Mouse (Mus musculus) ES-E14 (cell line): Measurements from ENCODE around the gene Ephb4. TPM values are rescaled to one million over a fixed set of nuclear protein-coding genes. Genes with fewer than 3 reads are reported as not detected.

Experiments
- DNase-seq: peaks from one replicate; pipeline ENCODE4 v3.0.0-alpha.2; 2013; ENCODE audit warnings: low read depth, low spot score
- H3K27ac ChIP-seq: 2 replicates; pipeline ENCODE4 v1.5.1; 2012; ENCODE audit warnings: low read depth, mild to moderate bottlenecking, low read length, moderate library complexity, mixed read lengths; ENCODE audit not compliant: poor library complexity, insufficient read depth, severe bottlenecking
- H3K36me3 ChIP-seq: 2 replicates; pipeline ENCODE4 v1.6.1; 2012; ENCODE audit warnings: mild to moderate bottlenecking, low read length, moderate library complexity, mixed read lengths; ENCODE audit not compliant: control insufficient read depth, poor library complexity, insufficient read depth, severe bottlenecking
- H3K4me1 ChIP-seq, 2 experiments: fragments of 150-350 bp in 1 of 2; sonication (generic) in 1 of 2; 2 replicates each; pipeline ENCODE4 v1.6.1; 2012; ENCODE audit warnings: low read length in 2 of 2, mild to moderate bottlenecking in 1 of 2, mixed read lengths in 1 of 2; ENCODE audit not compliant: control insufficient read depth in 2 of 2, insufficient read depth in 2 of 2, poor library complexity in 1 of 2
- H3K4me3 ChIP-seq, 2 experiments: fragments of 150-350 bp in 1 of 2; sonication (generic) in 1 of 2; 2 replicates each; pipeline ENCODE4 v1.5.1; 2012; ENCODE audit warnings: low read length in 2 of 2, low read depth in 1 of 2, mild to moderate bottlenecking in 1 of 2, mixed read lengths in 1 of 2; ENCODE audit not compliant: insufficient read depth in 1 of 2, poor library complexity in 1 of 2, severe bottlenecking in 1 of 2
- H3K9ac ChIP-seq: 2 replicates; pipeline ENCODE4 v1.6.1; 2012; ENCODE audit warnings: low read depth, mild to moderate bottlenecking, low read length, mixed read lengths; ENCODE audit not compliant: poor library complexity, insufficient read depth, severe bottlenecking
- H3K9me3 ChIP-seq: fragments of 150-350 bp; sonication (generic); 2 replicates; pipeline ENCODE4 v1.6.1; 2012; ENCODE audit warnings: low read depth, mild to moderate bottlenecking, low read length; ENCODE audit not compliant: control insufficient read depth, insufficient read depth
- CHD2 ChIP-seq: IDR thresholded peaks from 2 replicates; pipeline ENCODE4 v1.6.1; 2014; ENCODE audit warnings: mild to moderate bottlenecking, low read depth, low read length, inconsistent platforms
- HCFC1 ChIP-seq: IDR thresholded peaks from 2 replicates; pipeline ENCODE4 v1.6.1; 2012; ENCODE audit warnings: low read length, inconsistent platforms, borderline replicate concordance; ENCODE audit not compliant: insufficient read depth
- MAFK ChIP-seq: IDR thresholded peaks from 2 replicates; pipeline ENCODE4 v1.6.1; 2014; ENCODE audit warnings: mild to moderate bottlenecking, low read depth, low read length, inconsistent platforms; ENCODE audit not compliant: insufficient read depth
- ZC3H11A ChIP-seq: IDR thresholded peaks from 2 replicates; pipeline ENCODE4 v1.6.1; 2012; ENCODE audit warnings: low read depth, mild to moderate bottlenecking, inconsistent platforms, low read length, borderline replicate concordance
- ZNF384 ChIP-seq: IDR thresholded peaks from 2 replicates; pipeline ENCODE4 v1.6.1; 2012; ENCODE audit warnings: low read depth, low read length, inconsistent platforms
- in situ Hi-C, 2 experiments: fragments of 600-800 bp; cut with MboI; formaldehyde crosslinking; loops; one replicate each; pipeline ENCODE4 v1.15.1; 2025; ENCODE audit warnings: low sequenced_read_pairs in 2 of 2, inconsistent platforms in 1 of 2; ENCODE audit not compliant: unreplicated experiment in 2 of 2
- total RNA-seq: library from RNA; depleted of rRNA; stranded (reverse); fragments of 300-350 nt; gene quantifications from 2 replicates; pipeline ENCODE4 v1.2.3, GENCODE M21; 2012

The Ephb4 gene
- total RNA-seq, 1 experiment: 34.3 TPM

- Histone ChIP-seq H3K27ac (peak overlapping the region; percentile 20; the same call in 1 of the 2 replicates), H3K9ac (peak overlapping the region; percentile 63)
- TF ChIP-seq ZNF384: no peak
- TF ChIP-seq HCFC1: no peak
- TF ChIP-seq MAFK: no peak
- no peak for TF ChIP-seq ZC3H11A
- TF ChIP-seq CHD2: no peak
Observed at GRCm38 (mm10) chr5:137304816-137305215, 45.1 kb upstream of the Ephb4 start.

GRCm38 (mm10) chr5:137305822-137306221 is 44.1 kb upstream of the Ephb4 start:
- in situ Hi-C loops: no loop called here
- DNase-seq: no peak
- Histone ChIP-seq H3K4me3 (peak overlapping the region; percentile 60 to 84), H3K9me3 (no peaks in the 10 kb centered on the region), H3K27ac (peak overlapping the region; percentile 63), H3K36me3 (peaks cover 51% of the 10 kb centered on the region), H3K9ac (peak overlapping the region; percentile 63; the same call in 1 of the 2 replicates), H3K4me1 (peaks cover 6 to 13% of the 10 kb centered on the region in 2 experiments; a peak in 2 of 4 replicates)
- TF ChIP-seq ZNF384 (no peak), ZC3H11A (no peak), HCFC1 (no peak), MAFK (peak; percentile 90), CHD2 (no peak)

More at GRCm38 (mm10) chr5:137304816-137305215, 45.1 kb upstream of the Ephb4 start:
- Histone ChIP-seq H3K4me1 (peaks cover 6 to 13% of the 10 kb centered on the region in 2 experiments; a peak in 2 of 4 replicates), H3K4me3 (peak overlapping the region; percentile 2 to 84; a peak in 2 of 4 replicates), H3K36me3 (peaks cover 52% of the 10 kb centered on the region), H3K9me3 (no peaks in the 10 kb centered on the region)
- in situ Hi-C loops: no loop called here
- DNase-seq: no peak

GRCm38 (mm10) chr5:137306439-137307005 is 43.4 kb upstream of the Ephb4 start:
- in situ Hi-C loops: no loop called here

GRCm38 (mm10) chr5:137307071-137307912 is 42.6 kb upstream of the Ephb4 start, which contains the start of gene Srrt:
TSS of gene Srrt (minus strand) at chr5:137307674.
- peaks cover 43% of the 10 kb centered on the region for H3K36me3 ChIP-seq
- DNase-seq: peak; percentile 93
- in situ Hi-C loops: no loop called here
- peak within 1 kb of the TSS; percentile 96 for H3K27ac ChIP-seq
- peak; percentile 94 for TF ChIP-seq CHD2
- TF ChIP-seq ZNF384: no peak
- TF ChIP-seq HCFC1: peak; percentile 23; the same call in 1 of the 2 replicates
- H3K9ac ChIP-seq: peak within 1 kb of the TSS; percentile 94
- peak within 1 kb of the TSS; percentile 60 to 84 for H3K4me3 ChIP-seq
- peaks cover 6 to 7% of the 10 kb centered on the region in 2 experiments; a peak in 2 of 4 replicates for H3K4me1 ChIP-seq
- no peaks in the 10 kb centered on the region for H3K9me3 ChIP-seq

More at GRCm38 (mm10) chr5:137306439-137307005, 43.4 kb upstream of the Ephb4 start:
- Histone ChIP-seq H3K36me3 (peaks cover 47% of the 10 kb centered on the region), H3K9ac (peak overlapping the region; percentile 94), H3K27ac (peak overlapping the region; percentile 96; the same call in 1 of the 2 replicates), H3K9me3 (no peaks in the 10 kb centered on the region), H3K4me1 (peaks cover 6 to 13% of the 10 kb centered on the region in 2 experiments; a peak in 2 of 4 replicates), H3K4me3 (peak overlapping the region; percentile 60 to 84)
- TF ChIP-seq MAFK (no peak), HCFC1 (no peak), CHD2 (no peak), ZNF384 (no peak), ZC3H11A (no peak)
- no peak for DNase-seq
